Mouse (Mus musculus): ENCODE measurements around the gene Stra8. TPM values are rescaled to one million over a fixed set of nuclear protein-coding genes. Genes with fewer than 3 reads are reported as not detected.
A peak's percentile ranks its signal among the peaks of the same experiment; 100 is the strongest.

The Stra8 gene
- polyA plus RNA-seq, 1 experiment from 2014 or later, result not detected

DNA sequence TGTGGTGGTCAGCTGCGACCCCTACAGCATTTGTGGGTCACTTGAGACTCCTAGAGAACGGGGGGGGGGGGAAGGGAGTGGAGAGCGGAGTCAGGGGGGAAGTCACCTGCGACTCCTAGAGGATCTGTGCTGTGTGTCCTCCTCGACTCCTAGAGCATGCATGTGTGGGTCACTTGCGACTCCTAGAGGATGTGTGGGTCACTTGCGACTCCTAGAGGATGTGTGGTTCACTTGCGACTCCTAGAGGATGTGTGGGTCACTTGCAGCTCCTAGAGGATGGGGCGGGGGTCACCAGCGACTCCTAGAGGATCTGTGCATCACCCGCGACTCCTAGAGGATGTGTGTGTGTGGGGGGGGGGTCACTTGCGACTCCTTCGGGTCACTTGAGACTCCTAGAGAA is 2.0 kb downstream of the Stra8 start:
- Histone ChIP-seq H3K4me1 (ENCODE audit: control insufficient read depth, insufficient read depth, low read length) (no peaks in the 10 kb centered on the region), H3K9ac (ENCODE audit: low read depth, low read length) (no peak overlapping the region), H3K36me3 (ENCODE audit: control insufficient read depth, insufficient read depth, low read length) (no peaks in the 10 kb centered on the region), H3K27ac (ENCODE audit: low read depth, low read length) (no peak overlapping the region), H3K27me3 (ENCODE audit: control insufficient read depth, insufficient read depth, low read length) (no peaks in the 10 kb centered on the region), H3K4me2 (replicated peaks; ENCODE audit: low read depth, low read length) (no peak overlapping the region), H3K9me3 (ENCODE audit: control insufficient read depth, low read length) (no peaks in the 10 kb centered on the region), H3K4me3 (ENCODE audit: low read length) (no peak overlapping the region)
- peak; percentile 35; the same call in 1 of the 2 replicates for ATAC-seq (ENCODE audit: low FRiP score, low TSS enrichment)
- 68% methylated on average over 14 of the region's 14 CpGs for WGBS

DNA sequence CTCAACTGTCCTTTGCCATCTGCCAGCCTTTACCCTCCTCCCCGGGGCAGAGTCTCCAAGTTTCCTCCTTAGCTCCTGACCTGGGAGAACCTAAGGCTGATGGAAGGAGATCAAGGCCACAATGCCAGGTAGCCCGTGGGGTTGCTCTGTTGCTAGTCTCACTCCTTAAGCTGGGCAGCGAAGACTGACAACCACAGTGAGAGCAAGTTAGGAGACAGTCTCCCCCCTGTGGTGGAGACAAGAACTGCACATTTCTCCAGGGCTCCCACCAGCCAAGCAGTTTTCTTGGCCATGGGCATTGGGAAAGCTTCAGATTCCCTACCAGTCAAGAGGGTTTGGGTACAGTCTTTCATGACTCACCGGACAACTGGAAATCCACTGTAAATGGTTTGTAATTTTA is 7.2 kb downstream of the Stra8 start:
- 41% methylated on average over 4 of the region's 4 CpGs for WGBS
- H3K27ac ChIP-seq (ENCODE audit: low read depth, low read length), result no peak overlapping the region
- H3K9me3 ChIP-seq (ENCODE audit: control insufficient read depth, low read length), result no peaks in the 10 kb centered on the region
- no peak overlapping the region for H3K4me3 ChIP-seq (ENCODE audit: low read length)
- no peak for ATAC-seq (ENCODE audit: low FRiP score, low TSS enrichment)
- no peak overlapping the region for H3K9ac ChIP-seq (ENCODE audit: low read depth, low read length)
- no peaks in the 10 kb centered on the region for H3K36me3 ChIP-seq (ENCODE audit: control insufficient read depth, insufficient read depth, low read length)
- H3K27me3 ChIP-seq (ENCODE audit: control insufficient read depth, insufficient read depth, low read length), result no peaks in the 10 kb centered on the region
- H3K4me1 ChIP-seq (ENCODE audit: control insufficient read depth, insufficient read depth, low read length), result no peaks in the 10 kb centered on the region
- H3K4me2 ChIP-seq (replicated peaks; ENCODE audit: low read depth, low read length), result no peak overlapping the region

- H3K4me3 ChIP-seq (ENCODE audit: low read length), result no peak overlapping the region
- no peak overlapping the region for H3K4me2 ChIP-seq (replicated peaks; ENCODE audit: low read depth, low read length)
- H3K27me3 ChIP-seq (ENCODE audit: control insufficient read depth, insufficient read depth, low read length), result no peaks in the 10 kb centered on the region
- no peak overlapping the region for H3K27ac ChIP-seq (ENCODE audit: low read depth, low read length)
- 95% methylated on average over 8 of the region's 8 CpGs for WGBS
- no peak for ATAC-seq (ENCODE audit: low FRiP score, low TSS enrichment)
- no peak overlapping the region for H3K9ac ChIP-seq (ENCODE audit: low read depth, low read length)
- no peaks in the 10 kb centered on the region for H3K4me1 ChIP-seq (ENCODE audit: control insufficient read depth, insufficient read depth, low read length)
- no peaks in the 10 kb centered on the region for H3K9me3 ChIP-seq (ENCODE audit: control insufficient read depth, low read length)
- no peaks in the 10 kb centered on the region for H3K36me3 ChIP-seq (ENCODE audit: control insufficient read depth, insufficient read depth, low read length)
These were observed 7.6 kb downstream of the Stra8 start for GRCm38 (mm10) chr6:34927594-34927993.

DNA sequence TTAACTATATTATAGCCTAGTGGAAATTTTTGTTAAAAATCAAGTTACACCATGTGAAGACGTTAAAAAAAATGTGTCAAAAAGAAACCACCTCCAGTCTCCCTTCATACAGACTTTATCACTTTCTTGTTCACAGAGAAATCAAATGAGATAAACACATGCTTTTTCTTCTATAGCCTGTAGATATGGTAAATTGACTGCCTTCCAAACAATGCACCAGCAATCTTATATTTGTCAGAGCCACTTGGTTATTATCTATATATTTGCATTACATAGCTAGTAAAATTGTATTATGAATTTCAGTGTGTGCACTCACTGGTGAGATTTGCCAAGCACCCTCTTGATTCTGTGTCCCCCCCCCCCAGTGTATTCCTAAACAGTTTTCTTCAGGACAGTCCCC is 12.7 kb downstream of the Stra8 start:
- H3K27ac ChIP-seq (ENCODE audit: low read depth, low read length), result no peak overlapping the region
- WGBS, result 93% methylated on average over 1 of the region's 1 CpGs
- H3K4me1 ChIP-seq (ENCODE audit: control insufficient read depth, insufficient read depth, low read length), result no peaks in the 10 kb centered on the region
- no peaks in the 10 kb centered on the region for H3K36me3 ChIP-seq (ENCODE audit: control insufficient read depth, insufficient read depth, low read length)
- no peak overlapping the region for H3K9ac ChIP-seq (ENCODE audit: low read depth, low read length)
- no peaks in the 10 kb centered on the region for H3K27me3 ChIP-seq (ENCODE audit: control insufficient read depth, insufficient read depth, low read length)
- no peak for ATAC-seq (ENCODE audit: low FRiP score, low TSS enrichment)
- H3K4me3 ChIP-seq (ENCODE audit: low read length), result no peak overlapping the region
- no peaks in the 10 kb centered on the region for H3K9me3 ChIP-seq (ENCODE audit: control insufficient read depth, low read length)
- H3K4me2 ChIP-seq (replicated peaks; ENCODE audit: low read depth, low read length), result no peak overlapping the region

- no peaks in the 10 kb centered on the region; the same call in 1 of the 2 replicates for H3K4me1 ChIP-seq (ENCODE audit: control insufficient read depth, insufficient read depth, low read length)
- ATAC-seq (ENCODE audit: low FRiP score, low TSS enrichment), result no peak
- no peaks in the 10 kb centered on the region for H3K27me3 ChIP-seq (ENCODE audit: control insufficient read depth, insufficient read depth, low read length)
- no peak overlapping the region for H3K9ac ChIP-seq (ENCODE audit: low read depth, low read length)
- H3K9me3 ChIP-seq (ENCODE audit: control insufficient read depth, low read length), result no peaks in the 10 kb centered on the region
- no peaks in the 10 kb centered on the region for H3K36me3 ChIP-seq (ENCODE audit: control insufficient read depth, insufficient read depth, low read length)
- WGBS, result 68% methylated on average over 5 of the region's 5 CpGs
- no peak overlapping the region for H3K4me3 ChIP-seq (ENCODE audit: low read length)
- no peak overlapping the region for H3K4me2 ChIP-seq (replicated peaks; ENCODE audit: low read depth, low read length)
- H3K27ac ChIP-seq (ENCODE audit: low read depth, low read length), result no peak overlapping the region
These were observed 16.8 kb downstream of the Stra8 start for GRCm38 (mm10) chr6:34936743-34937142.

- H3K9me3 ChIP-seq (ENCODE audit: control insufficient read depth, low read length), result no peaks in the 10 kb centered on the region
- ATAC-seq (ENCODE audit: low FRiP score, low TSS enrichment), result no peak
- H3K9ac ChIP-seq (ENCODE audit: low read depth, low read length), result no peak overlapping the region
- no peak overlapping the region for H3K27ac ChIP-seq (ENCODE audit: low read depth, low read length)
- H3K4me2 ChIP-seq (replicated peaks; ENCODE audit: low read depth, low read length), result no peak overlapping the region
- H3K27me3 ChIP-seq (ENCODE audit: control insufficient read depth, insufficient read depth, low read length), result no peaks in the 10 kb centered on the region
- H3K4me3 ChIP-seq (ENCODE audit: low read length), result no peak overlapping the region
- no peaks in the 10 kb centered on the region for H3K36me3 ChIP-seq (ENCODE audit: control insufficient read depth, insufficient read depth, low read length)
- no peaks in the 10 kb centered on the region; the same call in 1 of the 2 replicates for H3K4me1 ChIP-seq (ENCODE audit: control insufficient read depth, insufficient read depth, low read length)
- 71% methylated on average over 7 of the region's 7 CpGs for WGBS
These were observed 18.4 kb downstream of the Stra8 start for GRCm38 (mm10) chr6:34938280-34938928.

DNA sequence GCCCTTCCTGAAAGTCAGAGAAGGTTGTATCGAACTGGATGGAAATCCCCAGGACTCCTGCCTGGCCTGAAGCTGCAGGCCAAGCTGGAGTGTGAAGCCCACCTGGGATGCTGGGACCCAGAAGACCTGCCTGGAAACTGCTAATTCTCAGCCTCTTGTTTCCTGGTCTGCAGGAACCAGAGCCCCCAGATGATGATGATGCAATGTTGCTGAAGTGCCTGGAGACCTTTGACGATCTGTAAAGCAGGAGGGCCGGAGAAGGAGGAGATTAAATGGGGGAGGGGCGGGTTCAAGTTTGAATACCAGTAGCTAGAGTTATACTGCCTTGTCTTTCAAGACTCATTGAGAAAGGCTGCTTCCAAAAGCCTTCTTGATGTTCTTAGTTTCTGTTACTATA is 19.0 kb downstream of the Stra8 start:
- no peaks in the 10 kb centered on the region for H3K9me3 ChIP-seq (ENCODE audit: control insufficient read depth, low read length)
- no peaks in the 10 kb centered on the region for H3K27me3 ChIP-seq (ENCODE audit: control insufficient read depth, insufficient read depth, low read length)
- no peak for ATAC-seq (ENCODE audit: low FRiP score, low TSS enrichment)
- H3K9ac ChIP-seq (ENCODE audit: low read depth, low read length), result no peak overlapping the region
- H3K4me1 ChIP-seq (ENCODE audit: control insufficient read depth, insufficient read depth, low read length), result no peaks in the 10 kb centered on the region; the same call in 1 of the 2 replicates
- H3K4me3 ChIP-seq (ENCODE audit: low read length), result no peak overlapping the region
- H3K36me3 ChIP-seq (ENCODE audit: control insufficient read depth, insufficient read depth, low read length), result no peaks in the 10 kb centered on the region
- H3K4me2 ChIP-seq (replicated peaks; ENCODE audit: low read depth, low read length), result no peak overlapping the region
- H3K27ac ChIP-seq (ENCODE audit: low read depth, low read length), result no peak overlapping the region
- WGBS, result 48% methylated on average over 4 of the region's 4 CpGs

GRCm38 (mm10) chr6:34939451-34939850 is 19.5 kb downstream of the Stra8 start:
- Histone ChIP-seq H3K4me3 (ENCODE audit: low read length) (no peak overlapping the region), H3K4me1 (ENCODE audit: control insufficient read depth, insufficient read depth, low read length) (no peaks in the 10 kb centered on the region; the same call in 1 of the 2 replicates), H3K27me3 (ENCODE audit: control insufficient read depth, insufficient read depth, low read length) (no peaks in the 10 kb centered on the region), H3K27ac (ENCODE audit: low read depth, low read length) (no peak overlapping the region), H3K9ac (ENCODE audit: low read depth, low read length) (no peak overlapping the region), H3K4me2 (replicated peaks; ENCODE audit: low read depth, low read length) (no peak overlapping the region), H3K9me3 (ENCODE audit: control insufficient read depth, low read length) (no peaks in the 10 kb centered on the region), H3K36me3 (ENCODE audit: control insufficient read depth, insufficient read depth, low read length) (no peaks in the 10 kb centered on the region)
- ATAC-seq (ENCODE audit: low FRiP score, low TSS enrichment), result no peak
- 91% methylated on average over 8 of the region's 8 CpGs for WGBS

DNA sequence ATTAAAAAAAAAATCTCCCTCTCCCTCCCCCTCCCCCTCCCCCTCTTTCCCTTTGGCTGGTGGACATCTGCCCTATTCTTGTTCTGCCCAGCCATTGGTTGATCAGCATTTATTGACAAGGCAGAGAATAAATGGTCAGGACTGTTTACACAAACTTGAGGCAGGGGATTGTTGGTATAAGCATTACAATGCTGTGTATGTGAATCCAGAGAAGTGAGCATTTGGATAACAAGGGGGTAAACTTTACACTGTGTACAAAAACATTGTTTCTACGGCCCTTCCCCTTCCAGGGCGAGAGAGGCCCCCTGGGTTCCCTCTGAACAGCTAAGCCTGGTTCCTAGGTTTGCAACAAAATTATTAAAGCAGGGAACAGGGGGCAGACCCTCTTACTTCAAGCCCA is 21.5 kb downstream of the Stra8 start:
- Histone ChIP-seq H3K4me1 (ENCODE audit: control insufficient read depth, insufficient read depth, low read length) (no peaks in the 10 kb centered on the region; the same call in 1 of the 2 replicates), H3K4me2 (replicated peaks; ENCODE audit: low read depth, low read length) (no peak overlapping the region), H3K27ac (ENCODE audit: low read depth, low read length) (no peak overlapping the region), H3K27me3 (ENCODE audit: control insufficient read depth, insufficient read depth, low read length) (no peaks in the 10 kb centered on the region), H3K36me3 (ENCODE audit: control insufficient read depth, insufficient read depth, low read length) (no peaks in the 10 kb centered on the region), H3K4me3 (ENCODE audit: low read length) (no peak overlapping the region), H3K9me3 (ENCODE audit: control insufficient read depth, low read length) (no peaks in the 10 kb centered on the region), H3K9ac (ENCODE audit: low read depth, low read length) (no peak overlapping the region)
- 80% methylated on average over 2 of the region's 2 CpGs for WGBS
- no peak for ATAC-seq (ENCODE audit: low FRiP score, low TSS enrichment)

All from kidney, embryonic 14.5 days (tissue).